13 mouse cellular contexts compared by ENCODE assay signal in the genomic region with DNA sequence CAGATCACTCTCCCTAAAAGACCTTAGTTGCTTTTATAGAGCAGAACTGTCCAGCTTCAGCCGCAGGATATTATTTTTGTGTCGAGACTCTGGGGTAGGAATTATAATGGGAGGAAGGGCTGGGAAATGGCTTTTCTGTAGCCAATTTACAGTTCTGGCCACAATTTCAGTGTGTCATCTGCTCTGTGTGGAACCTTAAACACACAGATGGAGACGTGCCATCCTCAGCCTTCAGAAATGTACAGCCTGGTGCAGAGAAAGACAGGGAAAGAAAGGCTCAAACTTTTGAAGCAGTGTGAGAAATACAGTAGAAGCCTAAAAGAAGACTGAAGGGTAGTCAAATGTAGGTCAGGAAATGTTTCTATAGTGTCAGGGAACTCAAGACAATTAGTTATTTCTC.
"Had no signal": no experiment of that assay in that cellular context is flagged by ENCODE, and none has a peak within 500 bp of the region (broad histone marks: within the 10 kb centered on the region; RNA-seq: fewer than 3 reads in every experiment).

No protein-coding gene starts in this region.

- H3K36me3 ChIP-seq: limb, embryonic 10.5 days; liver, embryonic 15.5 days; midbrain, embryonic 10.5 days; neural tube, embryonic 15.5 days had no signal

- H3K4me2 ChIP-seq: liver, embryonic 11.5 days; liver, embryonic 15.5 days; lung, embryonic 14.5 days; neural tube, embryonic 15.5 days had no signal

- H3K9ac ChIP-seq: liver, embryonic 15.5 days; lung, embryonic 14.5 days; neural tube, embryonic 15.5 days had no signal

- DNase-seq: kidney, adult 8-10 months; kidney, postnatal 25 days; lung, embryonic 14.5 days; lung, postnatal 10 days; spleen, adult 18-20 months; thymus, adult 18-20 months; thymus, postnatal 14 days had no signal

- H3K27me3 ChIP-seq: liver, embryonic 15.5 days; neural tube, embryonic 15.5 days had no signal

- H3K4me1 ChIP-seq: liver, embryonic 15.5 days; midbrain, embryonic 10.5 days; neural tube, embryonic 15.5 days had no signal

- H3K27ac ChIP-seq: limb, embryonic 10.5 days; liver, embryonic 15.5 days; neural tube, embryonic 15.5 days had no signal

- H3K9me3 ChIP-seq: limb, embryonic 10.5 days; liver, embryonic 15.5 days; midbrain, embryonic 10.5 days; neural tube, embryonic 15.5 days had no signal

- H3K4me3 ChIP-seq: limb, embryonic 10.5 days; liver, embryonic 15.5 days; midbrain, embryonic 10.5 days; myocyte; neural tube, embryonic 15.5 days had no signal
